Mouse (Mus musculus): Measurements from ENCODE around the gene Ncan.
A peak's percentile ranks its signal among the peaks of the same experiment; 100 is the strongest.

Ncan gene

GRCm38 (mm10) chr8:70129309-70129952, 8.8 kb upstream of the Ncan start:
- peak; percentile 63 for DNase-seq (ENCODE audit: low spot score)

DNA sequence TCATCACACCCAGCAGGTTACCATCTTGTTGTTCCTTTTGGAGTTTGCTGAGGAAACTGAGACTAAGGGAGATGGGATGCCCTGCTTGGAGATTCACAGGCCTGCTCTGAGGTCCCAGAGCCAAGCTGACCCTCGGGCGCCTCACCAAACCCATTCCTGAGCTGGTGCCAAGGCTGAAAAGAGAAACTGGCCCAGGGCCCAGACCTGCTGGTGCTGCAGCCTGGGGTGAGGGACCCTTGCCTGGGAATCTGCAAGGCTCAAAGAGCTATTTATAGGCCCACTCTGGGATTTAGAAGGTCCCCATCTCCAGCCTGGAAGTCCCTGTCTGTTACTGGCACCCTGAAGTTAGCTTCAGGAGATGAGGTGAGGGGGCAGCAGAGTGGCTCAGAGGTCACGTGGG, 7.8 kb upstream of the Ncan start:
- DNase-seq (ENCODE audit: low spot score): no peak

- peak; percentile 30 for DNase-seq (ENCODE audit: low spot score)
Observed at GRCm38 (mm10) chr8:70124992-70125391, 4.3 kb upstream of the Ncan start.

DNA sequence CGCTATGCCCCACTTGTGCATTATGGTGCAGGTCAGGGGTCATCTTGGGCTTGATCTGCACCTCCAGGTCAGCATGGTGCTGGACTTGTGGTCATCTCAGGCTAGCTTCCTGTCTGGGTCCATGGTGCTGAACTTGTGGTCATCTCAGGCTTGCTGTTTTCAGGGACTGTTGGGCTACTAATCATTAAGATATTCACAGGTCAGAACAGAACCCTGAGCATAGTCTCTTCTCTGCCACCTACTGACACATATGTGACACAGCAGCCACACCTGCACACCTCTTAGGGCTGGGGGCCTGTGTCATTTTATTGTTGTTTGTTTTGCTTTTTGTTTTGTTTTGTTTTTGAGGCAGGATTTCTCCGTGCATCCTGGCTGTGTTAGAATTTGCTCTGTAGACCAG, 2.2 kb upstream of the Ncan start:
- no peak for DNase-seq (ENCODE audit: low spot score)

GRCm38 (mm10) chr8:70118726-70119700, 1.7 kb downstream of the Ncan start:
- DNase-seq (ENCODE audit: low spot score): peak; percentile 38

- DNase-seq (ENCODE audit: low spot score): peak; percentile 60
Observed at GRCm38 (mm10) chr8:70117611-70118010, 3.1 kb downstream of the Ncan start.

GRCm38 (mm10) chr8:70114892-70115291, 5.8 kb downstream of the Ncan start:
- DNase-seq (ENCODE audit: low spot score): peak; percentile 39

DNA sequence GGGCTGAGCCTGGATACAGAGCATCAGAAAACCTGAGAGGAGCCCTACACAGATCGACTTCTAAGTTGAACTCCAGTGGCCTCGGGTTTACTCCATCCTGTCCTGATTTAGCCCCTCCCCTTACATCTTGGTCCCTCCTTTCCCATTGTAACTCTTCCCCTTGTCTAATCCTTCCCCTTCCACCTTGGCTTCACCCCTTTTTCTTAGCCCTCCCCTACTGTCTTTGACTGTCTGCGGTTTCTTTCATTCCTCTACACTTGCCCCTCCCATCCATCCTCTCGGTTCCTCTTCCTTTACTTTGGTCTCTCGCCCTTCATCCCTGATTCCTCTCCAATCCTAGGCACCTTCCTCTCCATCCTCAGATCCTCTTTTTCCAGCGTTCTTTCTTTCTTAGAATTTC, 6.2 kb downstream of the Ncan start:
- no peak for DNase-seq (ENCODE audit: low spot score)

DNA sequence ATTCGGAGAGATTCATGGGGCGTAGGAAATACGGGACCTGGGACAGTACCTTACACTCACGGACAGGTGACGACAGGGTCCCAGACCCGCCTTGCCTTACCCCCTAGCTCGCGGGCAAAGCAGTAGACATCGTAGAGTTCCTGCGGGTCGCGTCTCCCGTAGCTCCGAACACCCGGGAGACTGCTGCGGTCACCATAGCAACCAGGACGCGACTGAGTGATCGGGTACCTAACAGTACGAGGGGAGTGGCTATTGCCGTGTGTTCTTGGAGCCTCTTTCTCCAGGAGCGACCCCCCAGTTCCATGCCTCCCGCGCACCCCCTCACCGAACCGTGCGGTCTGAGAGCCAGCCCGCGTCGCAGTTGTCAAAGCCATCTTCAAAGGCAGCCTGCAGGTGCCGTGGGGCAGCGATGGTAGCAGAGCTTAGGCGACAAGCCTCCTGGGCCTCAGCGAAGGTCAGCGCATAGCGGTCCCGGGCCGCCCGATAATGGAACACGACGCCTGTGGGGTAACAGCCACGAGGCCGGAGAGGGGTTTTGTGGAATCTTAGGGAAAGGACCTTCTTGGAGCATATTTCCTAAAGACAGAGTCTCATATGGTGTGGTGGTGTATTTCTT, 8.2 kb downstream of the Ncan start:
- peak; percentile 30 for DNase-seq (ENCODE audit: low spot score)

- peak; percentile 35 for DNase-seq (ENCODE audit: low spot score)
Observed at GRCm38 (mm10) chr8:70111192-70111795, 9.4 kb downstream of the Ncan start.

- peak; percentile 35 for DNase-seq (ENCODE audit: low spot score)
Observed at GRCm38 (mm10) chr8:70110451-70110850, 10.2 kb downstream of the Ncan start.

DNA sequence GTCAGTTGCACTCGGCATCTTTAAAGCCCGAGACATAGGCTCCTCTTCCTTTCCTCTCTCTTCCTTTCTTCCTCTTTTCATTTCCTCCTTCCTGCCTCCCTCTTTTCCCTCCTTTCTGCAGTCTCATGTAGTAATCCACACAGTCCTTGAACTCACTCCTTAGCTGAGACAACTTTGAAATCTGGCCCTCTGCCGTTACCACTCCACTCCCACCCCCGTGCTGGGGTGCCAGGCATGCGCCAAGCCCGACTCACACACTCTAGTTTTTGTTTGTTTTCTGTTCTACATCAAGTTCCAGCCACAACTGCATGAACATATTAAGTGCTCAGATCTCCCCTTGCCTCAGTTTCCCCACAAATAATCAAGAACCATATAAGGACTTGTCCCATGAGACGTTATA, 15.8 kb downstream of the Ncan start:
- no peak for DNase-seq (ENCODE audit: low spot score)

DNA sequence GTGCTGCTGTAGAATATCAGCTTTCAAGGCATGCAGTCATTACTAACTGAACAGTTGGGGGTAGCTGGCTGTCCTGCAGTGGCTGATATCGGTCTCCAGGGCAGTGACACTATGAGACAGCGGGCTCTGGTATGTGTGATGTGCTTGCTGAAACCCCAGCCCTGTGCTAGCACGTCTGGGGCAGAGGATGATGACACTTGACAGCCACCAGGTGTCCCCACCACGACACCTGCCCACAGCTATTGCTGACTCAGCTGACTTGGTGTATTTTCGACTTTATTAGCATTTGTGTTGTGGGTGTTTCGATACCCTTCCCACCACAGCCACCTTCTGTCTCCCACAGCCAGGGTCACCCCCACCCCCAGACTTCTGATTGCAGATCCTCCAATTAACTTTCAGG, 16.2 kb downstream of the Ncan start:
- peak; percentile 57 for DNase-seq (ENCODE audit: low spot score)

DNA sequence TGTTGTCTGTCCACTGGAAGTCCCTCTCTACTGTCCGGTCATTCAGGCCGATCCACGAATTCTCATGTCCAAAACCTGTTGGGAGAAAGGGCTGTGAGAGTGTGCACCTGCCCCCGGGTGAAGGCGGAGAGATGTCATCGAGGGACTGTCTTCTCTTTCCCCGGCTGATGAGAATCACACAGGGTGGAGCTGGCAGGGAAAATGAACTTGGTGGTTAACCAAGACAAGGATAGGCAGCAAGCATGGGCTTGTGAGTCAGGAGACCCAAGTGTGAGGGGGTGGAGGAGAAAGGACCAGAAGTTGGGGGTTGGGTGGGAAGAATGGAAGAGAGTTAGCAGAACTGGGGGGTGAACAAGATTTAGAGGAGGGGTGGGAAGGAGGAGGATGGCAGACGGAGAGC, 20.4 kb downstream of the Ncan start:
- no peak for DNase-seq (ENCODE audit: low spot score)

DNA sequence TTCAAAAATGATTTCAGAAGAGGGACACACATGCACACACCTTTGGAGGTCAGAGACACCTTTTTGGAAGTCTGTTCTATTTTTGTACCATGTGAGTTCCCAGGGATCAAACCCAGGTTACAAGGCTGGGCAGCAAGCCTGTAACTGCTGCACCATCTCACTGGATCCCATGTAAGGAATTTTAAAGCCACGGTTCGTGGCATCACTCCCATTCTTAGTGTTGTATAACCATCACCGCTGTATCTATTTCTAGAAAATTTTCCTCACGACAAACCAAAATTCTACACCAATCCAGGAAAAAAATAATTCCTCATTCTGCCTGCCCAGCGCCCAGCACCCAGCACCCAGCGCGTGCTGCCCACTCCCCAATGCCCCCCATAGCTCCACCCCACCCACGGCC, 21.4 kb downstream of the Ncan start:
- no peak for DNase-seq (ENCODE audit: low spot score)

DNA sequence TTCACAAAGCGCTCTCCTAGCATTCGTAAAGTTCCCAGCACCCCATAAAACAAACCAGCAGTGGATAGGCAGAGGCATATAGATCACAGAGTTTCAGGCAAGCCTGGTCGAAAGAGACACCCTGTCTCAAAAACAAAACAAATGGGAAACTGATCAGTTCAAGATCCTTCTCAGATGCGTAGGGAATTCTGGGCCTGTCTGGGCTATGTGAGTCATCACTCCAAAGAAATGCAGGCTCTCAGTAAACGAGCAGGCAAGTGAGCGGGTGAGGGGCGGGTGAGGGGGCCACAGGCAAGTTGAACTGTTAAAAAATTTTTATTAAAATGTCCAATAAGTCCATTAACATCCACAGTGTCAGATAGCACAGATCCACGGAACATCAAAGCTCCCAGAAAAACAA, 27.9 kb downstream of the Ncan start:
- no peak for DNase-seq (ENCODE audit: low spot score)

GRCm38 (mm10) chr8:70089296-70089960, 31.2 kb downstream of the Ncan start:
- DNase-seq (ENCODE audit: low spot score): no peak

- DNase-seq (ENCODE audit: low spot score): peak; percentile 62
Observed at GRCm38 (mm10) chr8:70087836-70088650, 32.6 kb downstream of the Ncan start.

DNA sequence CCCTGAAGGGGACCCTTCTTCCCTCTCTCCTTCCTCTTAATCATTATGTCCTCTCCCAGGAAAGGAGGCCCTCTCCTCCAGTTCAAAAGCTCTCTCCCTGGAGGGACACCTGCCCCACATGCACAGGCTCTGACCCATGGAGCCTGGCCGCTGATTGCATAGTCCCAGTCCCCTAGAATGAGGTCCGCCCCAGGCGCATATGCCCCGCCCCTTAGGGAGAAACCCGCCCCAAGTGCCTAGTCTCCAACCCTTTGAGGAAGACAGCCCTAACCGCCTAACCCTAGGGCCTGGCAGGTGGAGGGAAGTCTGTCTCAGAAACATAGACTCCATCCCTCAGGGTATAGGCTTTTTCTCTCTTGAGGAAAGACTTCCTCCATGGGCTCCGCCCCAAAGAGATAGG, 33.4 kb downstream of the Ncan start:
- no peak for DNase-seq (ENCODE audit: low spot score)

- no peak for DNase-seq (ENCODE audit: low spot score)
Observed at GRCm38 (mm10) chr8:70086151-70086550, 34.5 kb downstream of the Ncan start.
